Mouse (Mus musculus): ENCODE results near the gene AL732309.1.

Gene AL732309.1

DNA sequence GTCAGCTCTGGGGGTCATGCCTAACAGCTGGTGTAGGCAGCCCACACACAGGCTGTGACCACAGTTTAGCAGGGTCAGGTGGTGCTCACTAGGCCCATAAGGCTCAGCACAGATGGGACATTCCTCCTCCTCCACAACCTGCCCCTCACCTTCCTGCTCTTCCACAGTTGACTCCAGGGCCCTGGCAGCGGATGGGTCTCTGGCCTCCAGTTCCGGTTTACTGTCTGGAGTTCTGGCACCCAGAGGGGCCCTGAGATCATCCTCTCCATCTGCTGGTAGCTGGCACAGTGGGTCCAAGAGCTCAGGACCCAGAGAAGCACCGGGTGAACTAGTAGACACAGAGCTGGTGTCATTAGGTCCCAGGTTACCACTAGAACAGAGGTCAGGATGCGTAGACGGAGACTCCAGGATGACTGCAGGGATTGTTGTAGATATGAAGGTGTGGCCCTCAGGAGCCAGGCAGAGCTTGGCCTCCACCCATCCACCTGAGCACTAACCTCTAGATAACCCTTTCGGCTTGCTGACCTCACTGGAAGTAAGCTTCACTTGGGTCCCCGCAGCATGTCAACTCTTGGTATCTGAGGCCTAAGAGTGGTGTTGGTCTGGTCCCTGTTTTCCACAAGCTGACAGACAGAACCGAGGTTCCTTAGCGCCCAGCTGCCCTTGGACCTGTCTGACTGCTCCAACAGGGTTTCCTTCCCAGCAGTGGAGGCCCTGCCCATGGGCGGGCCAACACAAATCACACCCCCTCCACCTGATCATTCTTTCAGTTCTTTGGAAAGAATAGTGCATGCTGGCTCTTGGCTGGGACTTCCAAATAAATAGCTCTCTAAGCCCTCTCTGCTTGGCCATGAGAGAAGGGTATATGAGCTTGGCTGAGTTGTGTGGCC lies at the start of gene AL732309.1:
AL732309.1 (minus strand) TSS at position 681 of the 890 bp plus-strand sequence.
- DNase-seq (ENCODE audit: low spot score): peak; percentile 64

DNA sequence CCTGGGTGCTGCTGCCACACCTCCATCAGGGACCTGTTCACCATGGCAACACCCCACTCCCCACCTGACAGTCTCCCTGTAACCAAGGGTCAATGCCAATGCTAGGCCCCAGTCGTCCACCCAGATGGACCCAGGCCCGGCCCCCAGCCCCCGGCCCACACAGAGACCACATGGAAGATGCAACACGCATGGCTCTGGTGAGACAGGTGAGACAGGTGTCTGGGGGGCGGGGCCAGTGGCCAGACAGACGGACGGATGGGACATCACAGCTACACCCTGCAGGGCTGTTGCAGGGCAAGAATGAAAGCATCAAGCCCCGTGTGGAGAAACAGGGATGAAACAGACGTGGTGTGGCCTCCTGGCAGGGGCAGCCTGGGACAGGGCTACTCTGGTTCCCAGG lies 47.0 kb upstream of the AL732309.1 start:
- no peak for DNase-seq (ENCODE audit: low spot score)

DNA sequence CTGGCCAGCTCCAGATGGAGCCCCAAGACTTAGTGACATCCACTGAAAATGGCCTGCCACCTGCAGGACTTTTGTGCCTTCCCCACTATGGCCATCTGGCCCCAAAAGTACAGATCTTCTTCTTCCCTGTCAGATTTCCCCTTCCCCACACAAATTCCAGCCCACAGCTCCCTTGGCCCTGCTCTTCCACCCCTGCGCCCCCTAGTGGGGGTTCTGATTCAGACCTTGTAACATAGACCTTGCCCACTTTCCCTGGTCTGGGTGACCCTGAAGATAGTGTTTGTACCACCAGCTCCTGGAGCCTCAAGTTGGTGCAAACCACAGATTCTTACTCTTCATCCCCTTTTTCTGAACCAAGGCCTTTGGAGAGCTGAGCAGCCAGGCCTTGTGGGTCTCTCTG lies 46.2 kb upstream of the AL732309.1 start:
- DNase-seq (ENCODE audit: low spot score): peak; percentile 84

DNA sequence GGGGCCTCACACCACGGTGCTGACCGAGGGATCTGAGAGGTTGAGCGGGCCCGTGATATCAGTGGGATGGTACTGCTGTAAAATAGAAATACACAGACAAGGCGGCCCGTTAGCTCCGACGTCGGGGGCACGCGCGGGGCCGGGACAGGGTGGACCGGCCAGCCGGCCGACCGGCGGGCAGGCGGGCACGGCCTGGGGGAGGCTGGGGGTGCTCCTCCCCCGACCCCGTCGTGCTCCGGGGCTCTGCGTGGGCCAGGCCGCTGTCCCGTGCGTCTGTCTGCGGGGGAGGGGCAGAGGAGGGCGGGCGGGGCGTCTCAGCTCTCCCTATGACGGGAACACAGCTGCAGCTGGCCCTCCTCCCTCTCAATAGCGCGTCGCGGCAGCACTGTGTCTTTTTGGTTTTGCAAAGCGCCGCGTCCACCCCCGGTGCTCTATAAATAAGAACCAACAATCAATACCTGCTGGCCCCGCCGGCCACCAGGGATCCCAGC lies 45.4 kb upstream of the AL732309.1 start:
- DNase-seq (ENCODE audit: low spot score): no peak

DNA sequence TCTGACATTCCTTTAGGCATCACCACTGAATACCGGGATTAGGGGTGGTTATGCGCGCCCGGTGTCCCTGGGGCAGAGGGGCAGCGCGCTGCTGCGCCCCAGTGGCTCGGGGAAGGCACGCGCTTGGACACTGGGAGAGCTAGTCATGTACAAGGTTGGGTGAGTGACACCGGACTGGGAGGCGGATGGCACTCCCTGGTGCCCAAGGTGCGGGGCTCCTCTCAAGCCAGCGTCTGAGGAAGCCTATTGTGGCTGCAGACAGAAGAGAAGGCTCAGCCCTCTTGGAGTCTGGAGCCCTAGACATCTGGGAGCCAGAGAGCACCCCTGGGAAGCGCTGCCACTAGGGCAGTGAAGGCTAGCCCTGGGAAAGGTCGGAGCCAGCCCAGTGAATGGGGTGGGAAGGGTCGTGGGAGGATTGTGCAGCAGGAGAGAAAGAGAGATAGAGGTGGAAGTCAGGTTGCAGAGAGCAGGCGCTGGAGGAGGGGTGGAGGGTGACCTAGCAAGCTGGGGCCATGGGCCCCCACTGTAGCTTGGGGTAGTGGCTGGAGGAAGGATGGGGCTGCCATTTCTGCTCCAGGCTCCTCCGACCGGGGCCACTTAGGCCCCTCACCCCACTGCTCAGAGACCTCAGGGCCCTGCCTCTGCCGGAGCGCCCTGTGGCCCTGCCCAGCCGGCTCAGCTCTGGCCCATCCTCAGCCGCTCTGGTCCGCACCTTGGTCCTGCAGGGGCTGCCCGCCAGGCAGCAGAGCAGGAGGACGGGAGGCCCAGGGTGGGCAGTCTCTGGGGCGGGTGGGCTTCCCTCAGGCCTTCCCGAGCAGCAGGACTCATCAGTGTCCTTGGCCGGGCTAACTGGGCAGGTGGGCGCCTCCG lies 44.8 kb upstream of the AL732309.1 start:
- no peak for DNase-seq (ENCODE audit: low spot score)

GRCm38 (mm10) chr2:25290816-25291130 lies 44.1 kb upstream of the AL732309.1 start:
- no peak for DNase-seq (ENCODE audit: low spot score)

- peak; percentile 42 for DNase-seq (ENCODE audit: low spot score)
These were observed 43.6 kb upstream of the AL732309.1 start for GRCm38 (mm10) chr2:25290101-25290815.

DNA sequence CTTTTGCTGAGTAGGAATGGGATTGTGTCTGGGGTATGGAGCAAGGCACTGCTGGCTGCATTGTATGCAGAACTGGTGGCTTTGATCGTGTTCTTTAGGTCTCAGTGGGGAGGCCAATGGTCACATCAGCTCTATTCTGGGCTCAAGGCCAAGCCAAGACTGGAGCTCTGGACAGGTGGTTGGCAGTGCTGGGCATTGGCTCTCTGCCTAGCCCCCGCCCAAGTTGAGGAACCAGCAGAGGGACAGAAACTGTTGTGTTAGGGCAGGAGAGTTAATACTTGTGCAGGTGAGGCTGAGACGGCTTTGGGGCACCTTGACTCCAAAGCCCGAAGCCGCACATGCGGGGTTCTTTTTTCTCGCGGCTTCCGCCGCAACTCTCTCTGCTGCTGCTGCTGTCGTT lies 43.0 kb upstream of the AL732309.1 start, which contains the start of gene Lrrc26:
Lrrc26 (plus strand) TSS at position 265 of the 400 bp plus-strand sequence.
- DNase-seq (ENCODE audit: low spot score): peak; percentile 82

- no peak for DNase-seq (ENCODE audit: low spot score)
These were observed 42.2 kb upstream of the AL732309.1 start for GRCm38 (mm10) chr2:25288734-25289345.

- no peak for DNase-seq (ENCODE audit: low spot score)
These were observed 41.4 kb upstream of the AL732309.1 start, which contains the start of gene Tmem210 for GRCm38 (mm10) chr2:25287927-25288649. TSS of gene Tmem210 (plus strand) at chr2:25288145.

- DNase-seq (ENCODE audit: low spot score): peak; percentile 90
These were observed 40.4 kb upstream of the AL732309.1 start for GRCm38 (mm10) chr2:25286837-25287636.

DNA sequence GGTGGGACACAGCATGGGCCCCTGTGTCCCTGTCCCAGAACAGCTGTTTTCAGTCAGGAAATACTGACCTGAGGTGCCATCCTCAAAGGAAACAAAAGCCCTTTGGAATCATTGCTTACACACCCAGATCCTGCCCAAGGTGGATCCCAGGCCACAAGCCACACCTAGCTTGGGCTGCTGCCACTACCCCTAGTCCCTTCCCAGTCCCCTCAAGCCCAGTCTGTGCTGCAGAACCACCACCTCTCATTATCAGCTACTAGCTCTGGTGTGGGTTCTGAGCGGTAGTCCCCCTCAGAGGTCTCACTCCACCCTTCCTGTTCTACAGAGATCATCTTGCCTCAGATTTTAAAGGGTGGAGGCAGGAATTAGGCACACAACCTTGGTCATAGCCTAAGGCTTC lies 39.7 kb upstream of the AL732309.1 start:
- peak; percentile 47 for DNase-seq (ENCODE audit: low spot score)

DNA sequence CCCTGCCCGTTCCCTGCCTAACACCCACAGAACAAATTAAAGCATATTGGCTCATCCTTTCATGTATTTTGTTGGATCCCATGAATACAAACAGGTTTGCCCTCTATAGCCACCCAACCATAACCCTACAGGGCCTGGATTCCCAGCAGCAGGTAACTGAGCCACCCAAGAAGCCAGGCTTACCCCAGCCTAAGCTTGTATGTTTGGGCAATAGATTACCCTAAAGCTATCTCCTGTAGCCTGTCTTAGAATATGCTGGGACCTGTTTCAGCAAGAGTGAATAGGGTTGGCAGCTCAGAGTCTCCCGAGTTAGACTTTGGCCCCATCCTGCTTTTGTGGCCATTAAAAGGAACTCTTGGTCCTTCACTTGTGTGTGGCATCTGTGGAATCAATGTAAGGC lies 38.9 kb upstream of the AL732309.1 start:
- DNase-seq (ENCODE audit: low spot score): no peak

DNA sequence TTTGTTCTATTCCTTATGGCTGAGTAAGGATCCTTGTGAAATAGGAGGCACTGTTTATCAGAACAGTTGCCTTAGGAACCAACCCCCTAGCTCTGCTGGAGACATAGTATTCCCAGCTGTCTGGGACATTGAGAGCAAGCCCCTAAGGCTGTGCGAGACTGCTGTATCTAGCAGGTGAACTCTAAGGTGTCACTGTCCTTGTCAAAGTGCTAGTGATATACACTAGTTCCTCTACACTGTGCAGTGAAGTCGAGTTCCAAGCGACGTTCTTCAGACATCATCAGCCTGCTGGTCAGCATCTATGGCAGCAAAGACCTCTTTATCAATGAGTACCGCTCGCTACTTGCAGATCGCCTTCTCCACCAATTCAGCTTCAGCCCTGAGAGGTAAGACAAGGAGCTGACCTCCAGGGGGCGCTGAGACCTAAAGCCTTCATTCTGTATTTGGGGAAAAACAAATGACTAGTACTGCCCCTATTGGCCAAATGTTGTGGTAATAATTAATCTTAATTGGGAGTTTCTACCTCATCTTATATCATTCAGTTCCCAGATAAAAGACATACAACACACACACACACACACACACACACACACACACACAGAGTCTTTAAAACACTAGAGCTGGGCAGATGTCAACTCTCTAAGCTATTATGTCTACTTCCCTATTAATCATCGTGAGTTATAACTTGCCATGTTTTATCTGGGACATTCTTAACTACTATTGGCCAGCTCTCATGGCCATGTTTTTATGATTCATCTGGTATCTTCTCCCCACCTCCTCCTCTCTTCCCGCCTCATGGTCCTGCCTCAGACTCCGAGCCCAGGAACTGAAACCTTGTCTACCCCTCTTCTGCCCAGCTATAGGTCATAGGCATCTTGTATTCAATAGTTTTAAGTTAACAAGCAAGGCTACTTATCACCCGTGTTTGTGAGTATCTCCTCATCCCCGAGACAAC lies 32.5 kb upstream of the AL732309.1 start:
- DNase-seq (ENCODE audit: low spot score): peak; percentile 90

GRCm38 (mm10) chr2:25273010-25273409 lies 26.3 kb upstream of the AL732309.1 start:
- no peak for DNase-seq (ENCODE audit: low spot score)

- DNase-seq (ENCODE audit: low spot score): no peak
These were observed 25.9 kb upstream of the AL732309.1 start for GRCm38 (mm10) chr2:25272515-25272914.

- peak; percentile 98 for DNase-seq (ENCODE audit: low spot score)
These were observed 25.3 kb upstream of the AL732309.1 start, which contains the start of the genes Ssna1 and Anapc2 for GRCm38 (mm10) chr2:25271827-25272511. TSS of gene Ssna1 (minus strand) at chr2:25272438. TSS of gene Anapc2 (plus strand) at chr2:25272478.

- no peak for DNase-seq (ENCODE audit: low spot score)
These were observed 21.2 kb upstream of the AL732309.1 start for GRCm38 (mm10) chr2:25267746-25268309.
